Comparison of ENCODE assay signal across 9 mouse cellular contexts in the genomic region with DNA sequence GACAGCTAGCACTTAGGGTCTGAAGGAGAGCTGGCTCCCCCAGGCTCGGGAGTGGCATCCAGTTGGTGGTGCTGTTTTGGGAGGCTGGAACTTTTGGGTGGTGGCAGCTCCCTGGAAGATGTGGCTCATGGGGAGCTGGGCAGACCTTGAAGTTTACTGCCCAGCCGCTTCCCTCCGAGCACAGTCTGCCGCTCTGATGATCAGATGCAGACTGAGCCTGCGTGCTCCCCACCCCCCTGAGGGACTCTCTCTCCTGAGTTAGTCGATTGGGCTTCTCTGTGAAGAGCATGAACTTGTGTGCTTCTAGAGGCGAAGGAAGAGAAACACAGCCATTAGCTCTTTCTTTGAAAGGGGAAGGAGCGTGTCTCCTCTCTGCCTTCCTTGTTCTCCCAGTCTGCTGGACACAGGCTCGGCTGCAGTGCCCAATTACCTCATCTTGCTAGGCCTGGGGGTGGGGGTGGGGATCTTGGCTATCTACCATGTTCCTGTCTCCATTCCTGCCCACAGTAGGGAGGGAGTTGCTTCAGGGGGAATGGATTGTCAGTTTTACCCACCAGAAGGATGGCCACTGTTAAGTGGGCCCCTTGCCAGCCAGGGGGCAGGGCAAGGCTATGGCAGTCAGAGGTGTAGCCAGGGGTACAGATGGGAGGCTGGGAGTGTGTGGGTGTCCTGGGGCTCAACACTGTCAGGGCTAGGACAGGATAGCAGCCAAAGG. TPM values are rescaled to one million over a fixed set of nuclear protein-coding genes. Genes with fewer than 3 reads are reported as not detected.
DNase-seq lines count a peak whose midpoint lies in the region; ATAC-seq and TF ChIP-seq lines count a peak whose summit lies in the region.
"Had no signal": no experiment of that assay in that cellular context is flagged by ENCODE, and none has a peak within 500 bp of the region (broad histone marks: within the 10 kb centered on the region; RNA-seq: fewer than 3 reads in every experiment).

No protein-coding gene starts in this region.

- no peak for TF ChIP-seq POLR2A in cerebellum, adult 2 months (IDR thresholded peaks at IDR 0.05; ENCODE audit: borderline replicate concordance, insufficient read depth, low read length)

- no peak overlapping the region for H3K4me2 ChIP-seq in midbrain, embryonic 13.5 days (replicated peaks)

- peak; percentile 69 for ATAC-seq in midbrain, embryonic 13.5 days
- no peak for ATAC-seq in megakaryocyte-erythroid progenitor cell, adult 5-6 weeks (replicated peaks; ENCODE audit: low FRiP score, low TSS enrichment, poor library complexity, severe bottlenecking)
- ATAC-seq: Patski had no signal

- 19% methylated on average over 9 of the region's 9 CpGs for WGBS in cerebellum, adult 2 months
- WGBS in heart, embryonic 10.5 days, result 46% methylated on average over 9 of the region's 9 CpGs
- WGBS in midbrain, embryonic 13.5 days, result 57% methylated on average over 9 of the region's 9 CpGs

- peaks cover 17% of the 10 kb centered on the region for H3K4me1 ChIP-seq in cerebellum, adult 2 months (ENCODE audit: control insufficient read depth, insufficient read depth, low read length)
- H3K4me1 ChIP-seq in heart, embryonic 10.5 days, result peaks cover 19% of the 10 kb centered on the region
- H3K4me1 ChIP-seq in midbrain, embryonic 13.5 days (replicated peaks), result peaks cover 7% of the 10 kb centered on the region; the same call in 1 of the 2 replicates

- no peak overlapping the region for H3K9ac ChIP-seq in midbrain, embryonic 13.5 days (replicated peaks)

- intact Hi-C loops in left cerebral cortex, postnatal 4 days (cut with DNase I), result no loop called here

- no peak for TF ChIP-seq CTCF in cerebellum, adult 2 months (IDR thresholded peaks at IDR 0.05; ENCODE audit: borderline replicate concordance, insufficient read depth, low read depth, low read length)

- DNase-seq in left cerebral cortex, postnatal 4 days, result peak; percentile 93
- DNase-seq in left cerebral cortex, adult 18-20 months (ENCODE audit: low spot score in 2 of 2), result no peak
- DNase-seq in cerebellum, adult 2 months, result peak; percentile 63 to 70
- DNase-seq in heart, embryonic 10.5 days (ENCODE audit: low spot score), result no peak
- DNase-seq in layer of hippocampus, adult 18-20 months (ENCODE audit: low spot score in 2 of 2), result no peak
- no peak for DNase-seq in spleen, adult 18-20 months

- no peak overlapping the region for H3K4me3 ChIP-seq in cerebellum, adult 2 months (replicated peaks; ENCODE audit: insufficient read depth, low read depth, low read length)
- no peak overlapping the region for H3K4me3 ChIP-seq in heart, embryonic 10.5 days
- H3K4me3 ChIP-seq in midbrain, embryonic 13.5 days (replicated peaks), result no peak overlapping the region

- no peaks in the 10 kb centered on the region for H3K27me3 ChIP-seq in cerebellum, adult 2 months (ENCODE audit: control insufficient read depth, insufficient read depth, low read length)
- H3K27me3 ChIP-seq in heart, embryonic 10.5 days (ENCODE audit: insufficient read depth, poor library complexity, severe bottlenecking), result no peaks in the 10 kb centered on the region; the same call in 1 of the 2 replicates
- H3K27me3 ChIP-seq in midbrain, embryonic 13.5 days, result no peaks in the 10 kb centered on the region
- H3K27me3 ChIP-seq: Patski had no signal

- H3K36me3 ChIP-seq in heart, embryonic 10.5 days, result no peaks in the 10 kb centered on the region
- peaks cover 23% of the 10 kb centered on the region for H3K36me3 ChIP-seq in midbrain, embryonic 13.5 days

- H3K9me3 ChIP-seq in heart, embryonic 10.5 days, result no peaks in the 10 kb centered on the region
- H3K9me3 ChIP-seq in midbrain, embryonic 13.5 days, result no peaks in the 10 kb centered on the region

- H3K27ac ChIP-seq in cerebellum, adult 2 months (ENCODE audit: insufficient read depth, low read length), result peak overlapping the region; percentile 54
- peak overlapping the region; percentile 78 for H3K27ac ChIP-seq in heart, embryonic 10.5 days
- H3K27ac ChIP-seq in midbrain, embryonic 13.5 days, result 0 out of 2 replicates have a peak overlapping the region, but pooled peaks have one; percentile 48

RNA-seq across cellular contexts. Expression of a gene that starts 26.8 kb away (rescaled TPM):
- 10 to 100 TPM; 17.4 to 19.3 TPM for total RNA-seq in left cerebral cortex, postnatal 4 days (2021)
- 10 to 100 TPM; 22.9 to 23.1 TPM for total RNA-seq in left cerebral cortex, adult 18-20 months (2021)
- 46.1 and 47.3 TPM in 2 replicates for polyA plus RNA-seq in cerebellum, adult 2 months (2012; rRNA removed)
- 25.7 and 26.1 TPM in 2 replicates for polyA plus RNA-seq in heart, embryonic 10.5 days (2016; fragmentation: Nextera tagmentation; extraction: Ambion mirVana)
- 21.9 and 24.2 TPM in 2 replicates for polyA plus RNA-seq in midbrain, embryonic 13.5 days (2015; fragmentation: Nextera tagmentation; extraction: Ambion mirVana)
- total RNA-seq in megakaryocyte-erythroid progenitor cell, adult 5-6 weeks (2014; fragmentation: Nextera tagmentation), result 28.5 and 30.9 TPM in 2 replicates
- total RNA-seq in megakaryocyte-erythroid progenitor cell, adult 5-6 weeks (2017), result 18.2 and 66.2 TPM in 2 replicates
- total RNA-seq in layer of hippocampus, adult 18-20 months (2021), result 10 to 100 TPM; 21.0 to 23.6 TPM

Comparison
In these comparisons a context has a peak if more than half of its experiments do, and no peak if none do; other contexts are left out.
1. DNase-seq: peak in left cerebral cortex, postnatal 4 days (single experiment) and cerebellum, adult 2 months (2 of 2); none in left cerebral cortex, adult 18-20 months (0 of 2), heart, embryonic 10.5 days (single experiment), layer of hippocampus, adult 18-20 months (0 of 2) and spleen, adult 18-20 months (0 of 2).
2. Peak in every context shown above with its lines, with median percentiles within 50 percentile points of each other: H3K27ac ChIP-seq.